Mouse (Mus musculus): ENCODE data around the gene Pip5kl1. TPM values are rescaled to one million over a fixed set of nuclear protein-coding genes. Genes with fewer than 3 reads are reported as not detected.

Pip5kl1 gene
- polyA plus RNA-seq, 2 experiments = 0.43 to 1.9 TPM

GRCm38 (mm10) chr2:32568941-32569340 lies 5.7 kb upstream of the Pip5kl1 start:
- WGBS = 86% methylated on average over 3 of the region's 3 CpGs
- Histone ChIP-seq H3K4me3 (replicated peaks; ENCODE audit: low read length) (no peak overlapping the region), H3K9me3 (ENCODE audit: control insufficient read depth, low read length) (no peaks in the 10 kb centered on the region), H3K4me1 (ENCODE audit: control insufficient read depth, insufficient read depth, low read length) (peaks cover 10% of the 10 kb centered on the region), H3K4me2 (replicated peaks; ENCODE audit: low read depth, low read length, severe bottlenecking) (no peak overlapping the region), H3K36me3 (ENCODE audit: control insufficient read depth, insufficient read depth, low read length) (peaks cover 57% of the 10 kb centered on the region), H3K27ac (replicated peaks; ENCODE audit: low read depth, low read length) (no peak overlapping the region), H3K9ac (ENCODE audit: low read depth, low read length, severe bottlenecking) (no peak overlapping the region), H3K27me3 (ENCODE audit: control insufficient read depth, insufficient read depth, low read length) (no peaks in the 10 kb centered on the region)
- ATAC-seq (ENCODE audit: low FRiP score, low read depth) (no peak), DNase-seq (ENCODE audit: low spot score) (no peak)
- no peak for TF ChIP-seq POLR2A (IDR thresholded peaks at IDR 0.05; ENCODE audit: borderline replicate concordance, extremely low read depth, insufficient read depth, insufficient read length)

- 2% methylated on average over 34 of the region's 36 CpGs for WGBS
- TF ChIP-seq POLR2A (IDR thresholded peaks at IDR 0.05; ENCODE audit: borderline replicate concordance, extremely low read depth, insufficient read depth, insufficient read length) = peak; percentile 76; the same call in 1 of the 2 replicates
- Histone ChIP-seq H3K36me3 (ENCODE audit: control insufficient read depth, insufficient read depth, low read length) (peaks cover 38% of the 10 kb centered on the region), H3K9ac (ENCODE audit: low read depth, low read length, severe bottlenecking) (peak within 1 kb of the TSS; percentile 71), H3K9me3 (ENCODE audit: control insufficient read depth, low read length) (no peaks in the 10 kb centered on the region), H3K4me2 (replicated peaks; ENCODE audit: low read depth, low read length, severe bottlenecking) (peak within 1 kb of the TSS; percentile 94), H3K4me3 (replicated peaks; ENCODE audit: low read length) (peak within 1 kb of the TSS; percentile 76), H3K27me3 (ENCODE audit: control insufficient read depth, insufficient read depth, low read length) (no peaks in the 10 kb centered on the region), H3K4me1 (ENCODE audit: control insufficient read depth, insufficient read depth, low read length) (peaks cover 14% of the 10 kb centered on the region), H3K27ac (replicated peaks; ENCODE audit: low read depth, low read length) (peak within 1 kb of the TSS; percentile 58; the same call in 1 of the 2 replicates)
- peak; percentile 91 for DNase-seq (ENCODE audit: low spot score)
- peak; percentile 92 for ATAC-seq (ENCODE audit: low FRiP score, low read depth)
Measured at GRCm38 (mm10) chr2:32570698-32571494, 3.7 kb upstream of the Pip5kl1 start, which contains the start of gene Dpm2. Gene Dpm2, plus strand, starts transcription at chr2:32570858.

- H3K36me3 ChIP-seq (ENCODE audit: control insufficient read depth, insufficient read depth, low read length) = peaks cover 27% of the 10 kb centered on the region
- no peak for DNase-seq (ENCODE audit: low spot score)
- no peak overlapping the region for H3K4me3 ChIP-seq (replicated peaks; ENCODE audit: low read length)
- no peak overlapping the region for H3K4me2 ChIP-seq (replicated peaks; ENCODE audit: low read depth, low read length, severe bottlenecking)
- H3K9ac ChIP-seq (ENCODE audit: low read depth, low read length, severe bottlenecking) = no peak overlapping the region
- ATAC-seq (ENCODE audit: low FRiP score, low read depth) = no peak
- peaks cover 14% of the 10 kb centered on the region for H3K4me1 ChIP-seq (ENCODE audit: control insufficient read depth, insufficient read depth, low read length)
- no peak overlapping the region for H3K27ac ChIP-seq (replicated peaks; ENCODE audit: low read depth, low read length)
- 92% methylated on average over 11 of the region's 11 CpGs for WGBS
- no peak for TF ChIP-seq POLR2A (IDR thresholded peaks at IDR 0.05; ENCODE audit: borderline replicate concordance, extremely low read depth, insufficient read depth, insufficient read length)
- H3K27me3 ChIP-seq (ENCODE audit: control insufficient read depth, insufficient read depth, low read length) = no peaks in the 10 kb centered on the region
- H3K9me3 ChIP-seq (ENCODE audit: control insufficient read depth, low read length) = no peaks in the 10 kb centered on the region
Measured at GRCm38 (mm10) chr2:32572196-32572595, 2.4 kb upstream of the Pip5kl1 start.

- DNase-seq (ENCODE audit: low spot score) (no peak), ATAC-seq (ENCODE audit: low FRiP score, low read depth) (no peak)
- 2% methylated on average over 26 of the region's 26 CpGs for WGBS
- TF ChIP-seq POLR2A (IDR thresholded peaks at IDR 0.05; ENCODE audit: borderline replicate concordance, extremely low read depth, insufficient read depth, insufficient read length) = no peak
- H3K9ac ChIP-seq (ENCODE audit: low read depth, low read length, severe bottlenecking) = peak overlapping the region; percentile 47
- peaks cover 4% of the 10 kb centered on the region for H3K36me3 ChIP-seq (ENCODE audit: control insufficient read depth, insufficient read depth, low read length)
- peak overlapping the region; percentile 48 for H3K4me3 ChIP-seq (replicated peaks; ENCODE audit: low read length)
- H3K4me2 ChIP-seq (replicated peaks; ENCODE audit: low read depth, low read length, severe bottlenecking) = peak overlapping the region; percentile 96
- H3K9me3 ChIP-seq (ENCODE audit: control insufficient read depth, low read length) = no peaks in the 10 kb centered on the region
- no peaks in the 10 kb centered on the region for H3K27me3 ChIP-seq (ENCODE audit: control insufficient read depth, insufficient read depth, low read length)
- peaks cover 14% of the 10 kb centered on the region for H3K4me1 ChIP-seq (ENCODE audit: control insufficient read depth, insufficient read depth, low read length)
- H3K27ac ChIP-seq (replicated peaks; ENCODE audit: low read depth, low read length) = no peak overlapping the region
Measured at GRCm38 (mm10) chr2:32574901-32575585, 446 bp downstream of the Pip5kl1 start.

GRCm38 (mm10) chr2:32575586-32576160 lies 1.1 kb downstream of the Pip5kl1 start, which contains the start of gene 9430097D07Rik:
Gene 9430097D07Rik, minus strand, starts transcription at chr2:32575684.
- WGBS = 5% methylated on average over 28 of the region's 28 CpGs
- Histone ChIP-seq H3K4me1 (ENCODE audit: control insufficient read depth, insufficient read depth, low read length) (peaks cover 14% of the 10 kb centered on the region), H3K9ac (ENCODE audit: low read depth, low read length, severe bottlenecking) (peak within 1 kb of the TSS; percentile 47), H3K9me3 (ENCODE audit: control insufficient read depth, low read length) (no peaks in the 10 kb centered on the region), H3K27me3 (ENCODE audit: control insufficient read depth, insufficient read depth, low read length) (no peaks in the 10 kb centered on the region), H3K36me3 (ENCODE audit: control insufficient read depth, insufficient read depth, low read length) (peaks cover 4% of the 10 kb centered on the region), H3K27ac (replicated peaks; ENCODE audit: low read depth, low read length) (no peak within 1 kb of the TSS), H3K4me2 (replicated peaks; ENCODE audit: low read depth, low read length, severe bottlenecking) (peak within 1 kb of the TSS; percentile 96), H3K4me3 (replicated peaks; ENCODE audit: low read length) (peak within 1 kb of the TSS; percentile 48)
- DNase-seq (ENCODE audit: low spot score) (peak; percentile 68), ATAC-seq (ENCODE audit: low FRiP score, low read depth) (peak; percentile 34; the same call in 1 of the 2 replicates)
- TF ChIP-seq POLR2A (IDR thresholded peaks at IDR 0.05; ENCODE audit: borderline replicate concordance, extremely low read depth, insufficient read depth, insufficient read length) = no peak
